Mouse (Mus musculus) kidney, postnatal 4 days (tissue): ENCODE data around the gene Prkn.
A peak's percentile ranks its signal among the peaks of the same experiment; 100 is the strongest.

Experiments used
- DNase-seq, 2 experiments: peaks; one replicate each; pipeline ENCODE4 v3.0.0; 2021; ENCODE audit warnings: mixed read lengths in 2 of 2

Gene Prkn

GRCm38 (mm10) chr17:11664610-11665345, 824.6 kb downstream of the Prkn start:
- no peak for DNase-seq

DNA sequence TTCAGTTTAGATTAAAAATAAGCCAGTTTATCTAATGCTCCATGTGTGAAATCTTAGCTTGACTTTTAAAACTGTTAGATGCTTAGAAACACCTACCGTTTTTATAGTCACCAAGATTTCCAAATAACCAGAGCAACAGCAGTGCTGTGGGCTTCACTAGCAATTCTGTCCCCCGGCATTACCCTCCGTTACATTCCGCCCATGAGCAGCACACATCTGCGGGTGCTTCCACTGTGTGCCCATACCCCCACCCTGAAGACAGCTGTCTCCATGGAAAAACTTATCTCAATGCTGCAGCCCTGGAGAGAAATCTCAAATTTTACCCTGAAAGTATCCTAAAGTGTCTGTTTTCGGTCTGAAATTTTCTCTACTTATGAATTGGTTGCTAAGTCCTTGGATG, 839.5 kb downstream of the Prkn start:
- no peak for DNase-seq

DNA sequence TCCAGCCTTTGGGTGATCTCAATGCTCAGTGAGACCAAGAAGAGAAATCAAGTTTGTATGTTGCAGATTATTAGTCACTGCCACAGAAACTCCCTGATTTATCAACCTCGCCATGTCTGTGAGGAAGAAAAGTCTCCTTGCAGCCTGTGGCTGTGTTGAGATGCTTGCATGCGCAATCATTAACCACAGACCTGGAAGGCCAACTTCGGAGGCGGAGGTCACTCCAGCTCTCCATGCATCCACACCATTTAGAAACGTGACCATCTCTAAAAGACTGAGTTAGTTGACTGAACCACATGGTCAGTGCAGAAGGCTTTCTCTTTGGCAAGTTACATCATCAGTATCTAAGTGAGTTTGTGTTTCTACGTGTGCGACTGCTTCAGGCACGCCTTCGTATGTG, 840.3 kb downstream of the Prkn start:
- DNase-seq: peak; percentile 11 to 20

- DNase-seq: no peak
Measured at GRCm38 (mm10) chr17:11681825-11682372, 841.7 kb downstream of the Prkn start.

- DNase-seq: no peak
Measured at GRCm38 (mm10) chr17:11705005-11705404, 864.8 kb downstream of the Prkn start.

DNA sequence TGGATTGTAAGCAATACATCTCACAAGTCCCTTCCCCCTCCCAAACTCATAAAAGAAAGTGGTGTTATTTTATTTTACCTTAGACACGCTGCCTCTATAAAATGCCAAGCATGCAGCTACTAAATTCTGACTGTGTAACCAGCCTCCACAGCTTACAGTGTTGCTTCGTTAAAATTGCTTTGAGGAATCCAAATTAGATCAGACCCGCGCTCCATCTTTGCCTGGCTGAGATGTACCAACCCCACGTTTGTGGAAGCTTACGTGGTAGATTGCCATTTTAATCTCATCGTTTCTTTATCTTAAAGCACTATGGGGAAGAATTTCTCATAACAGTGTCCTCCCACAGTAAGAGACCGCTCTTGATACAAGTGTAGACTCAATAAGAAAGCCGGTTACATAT, 865.6 kb downstream of the Prkn start:
- no peak for DNase-seq

DNA sequence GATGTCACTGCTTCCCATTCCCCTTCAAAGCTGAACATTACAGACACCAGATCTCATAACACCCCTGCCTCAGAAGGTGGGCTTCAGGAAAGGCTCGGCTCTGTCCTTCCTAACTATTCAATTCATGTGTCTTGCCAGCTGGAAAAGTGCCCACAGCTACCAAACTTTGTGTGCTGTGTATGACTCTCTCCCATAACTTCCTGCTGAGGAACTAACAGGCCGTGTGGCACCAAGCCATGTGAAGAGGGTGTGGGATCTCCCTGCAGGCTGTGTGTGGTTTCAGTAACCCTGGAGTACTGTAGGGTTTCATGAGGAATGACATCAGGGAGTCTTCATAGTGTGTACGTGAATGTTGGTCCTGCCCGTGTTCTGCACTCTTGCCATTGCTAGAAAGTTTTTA, 871.9 kb downstream of the Prkn start:
- peak in 1 of 2 experiments; percentile 4 for DNase-seq

DNA sequence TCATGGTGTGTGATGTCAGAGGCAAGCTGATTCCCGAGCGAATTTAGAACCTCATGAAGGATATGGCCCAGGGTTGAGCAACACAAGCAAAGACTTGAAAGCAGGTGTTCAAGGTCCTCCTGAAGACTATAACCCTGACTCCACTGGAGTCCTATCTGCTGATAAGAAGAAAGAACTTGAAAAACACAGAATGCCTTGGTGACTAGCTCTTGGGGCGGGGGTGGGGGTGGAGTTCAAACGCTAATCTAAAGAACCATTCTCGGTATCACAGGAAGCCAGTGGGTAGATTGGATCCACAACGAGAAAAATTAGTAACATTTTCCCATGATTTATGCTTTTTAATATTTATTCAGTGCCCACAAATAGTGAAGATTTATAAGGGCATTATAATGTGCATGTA, 879.6 kb downstream of the Prkn start:
- no peak for DNase-seq

- DNase-seq: no peak
Measured at GRCm38 (mm10) chr17:11721906-11722305, 881.7 kb downstream of the Prkn start.

GRCm38 (mm10) chr17:11722478-11722877, 882.3 kb downstream of the Prkn start:
- DNase-seq: no peak

- DNase-seq: no peak
Measured at GRCm38 (mm10) chr17:11724135-11724534, 884.0 kb downstream of the Prkn start.

GRCm38 (mm10) chr17:11727101-11727500, 886.9 kb downstream of the Prkn start:
- DNase-seq: peak in 1 of 2 experiments; percentile 18

DNA sequence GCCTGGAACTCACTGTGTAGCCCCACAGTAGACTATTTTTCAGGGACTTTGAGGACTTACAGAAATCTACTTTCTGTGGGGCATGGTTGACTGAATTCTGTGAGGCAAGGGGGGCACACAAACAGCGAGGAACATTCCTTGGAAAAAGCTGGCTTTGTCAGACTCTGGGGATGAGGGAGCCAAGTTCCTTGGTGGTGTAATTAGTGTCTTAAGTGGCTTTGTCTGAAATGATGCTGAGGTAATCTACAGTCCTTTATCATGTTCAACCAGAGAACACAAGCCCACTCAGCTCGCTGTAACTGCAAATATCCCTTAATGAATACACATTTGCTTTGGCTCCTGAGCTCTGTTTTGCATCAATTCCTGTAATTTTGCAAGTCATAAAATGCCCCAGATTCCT, 888.1 kb downstream of the Prkn start:
- no peak for DNase-seq

- DNase-seq: no peak
Measured at GRCm38 (mm10) chr17:11730656-11731594, 890.7 kb downstream of the Prkn start.

DNA sequence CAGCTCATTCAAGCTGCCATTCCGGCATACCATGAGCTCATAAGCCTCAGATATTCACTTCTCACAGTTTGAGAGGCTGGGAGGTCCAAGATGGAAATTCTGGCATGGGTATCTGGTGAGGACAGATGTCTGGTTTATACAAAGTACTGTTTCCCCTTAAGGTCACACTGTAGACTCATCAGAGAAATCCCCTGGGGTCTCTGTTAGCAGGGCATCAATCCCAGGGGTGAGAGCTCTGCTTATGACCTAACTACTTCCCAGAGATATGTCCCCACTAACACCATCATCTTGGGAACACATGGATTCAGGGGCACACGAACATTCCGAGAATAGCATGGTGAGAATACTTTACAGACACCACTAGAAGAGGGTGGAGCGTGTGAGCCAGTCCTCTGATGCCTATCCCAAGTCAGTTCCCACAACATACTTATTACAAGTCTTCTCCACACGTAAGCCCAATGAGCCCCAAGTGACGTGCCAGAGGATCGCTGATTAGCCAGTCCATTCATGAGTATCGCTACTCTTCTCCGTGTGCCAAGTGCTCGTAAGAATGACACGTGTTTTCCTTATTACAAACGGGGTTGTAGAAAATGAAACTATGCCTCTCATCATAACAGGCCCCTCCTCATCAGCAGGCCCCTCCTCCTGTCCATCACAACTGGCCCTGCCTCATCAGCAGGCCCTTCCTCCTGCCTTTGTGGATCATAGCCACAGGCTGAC, 895.1 kb downstream of the Prkn start:
- no peak for DNase-seq

DNA sequence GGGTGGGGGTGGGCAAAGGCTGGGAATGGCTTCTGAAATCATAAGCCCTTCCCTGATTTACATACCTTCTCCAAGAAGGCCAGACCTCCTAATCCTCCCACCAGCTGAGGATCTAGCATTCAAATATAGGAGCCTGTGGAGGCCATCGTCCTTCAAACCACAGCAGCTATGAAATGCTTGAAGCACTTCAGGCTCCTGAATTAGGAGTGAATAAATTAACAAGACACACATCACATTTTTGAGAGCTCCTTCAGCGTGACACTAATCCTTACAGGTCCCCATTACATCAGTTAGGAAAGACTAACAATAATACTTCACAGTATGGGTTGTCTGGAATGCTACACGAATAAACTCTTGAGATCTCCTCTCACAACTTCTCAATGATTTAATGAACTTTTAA, 896.3 kb downstream of the Prkn start:
- no peak for DNase-seq

DNA sequence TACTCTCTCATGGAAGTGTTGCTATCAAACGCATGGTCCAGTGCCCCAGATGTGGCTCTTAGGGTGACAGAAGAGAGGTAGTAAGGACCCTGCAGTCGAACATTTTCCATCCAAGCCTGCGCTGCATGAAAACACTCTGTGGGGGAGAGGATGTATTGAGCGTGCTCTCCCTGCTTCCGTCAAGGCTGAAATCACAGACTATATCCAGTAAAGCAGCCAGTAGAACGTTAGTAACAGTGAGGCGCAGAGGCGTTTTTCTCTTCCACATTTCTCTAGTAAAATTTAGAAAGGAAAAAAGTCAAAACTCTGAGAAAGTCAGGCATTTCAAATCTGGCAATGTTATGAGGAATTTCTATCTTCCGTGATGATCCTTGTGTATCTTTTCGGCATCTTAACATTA, 897.7 kb downstream of the Prkn start:
- DNase-seq: no peak

DNA sequence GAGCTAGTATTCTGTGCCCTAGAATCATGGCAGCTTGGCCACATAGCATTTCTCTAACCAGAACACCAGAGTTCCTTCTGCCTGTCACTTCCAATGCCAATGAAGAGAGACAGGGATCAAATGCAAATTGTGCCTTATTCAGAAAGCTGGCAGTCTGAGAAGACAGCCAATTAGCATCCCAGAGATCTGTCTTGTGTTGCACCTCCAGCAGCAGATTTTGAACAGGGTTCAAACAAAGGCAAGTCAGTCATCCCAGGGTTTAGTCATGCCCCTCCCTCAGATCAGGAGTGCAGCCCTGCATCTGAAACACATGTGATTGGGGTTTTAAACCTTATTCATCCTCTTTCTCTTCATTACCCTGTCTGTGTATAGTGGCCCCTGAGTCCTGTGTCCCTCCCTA, 900.5 kb downstream of the Prkn start:
- no peak for DNase-seq

- DNase-seq: no peak
Measured at GRCm38 (mm10) chr17:11741161-11741560, 901.0 kb downstream of the Prkn start.

DNA sequence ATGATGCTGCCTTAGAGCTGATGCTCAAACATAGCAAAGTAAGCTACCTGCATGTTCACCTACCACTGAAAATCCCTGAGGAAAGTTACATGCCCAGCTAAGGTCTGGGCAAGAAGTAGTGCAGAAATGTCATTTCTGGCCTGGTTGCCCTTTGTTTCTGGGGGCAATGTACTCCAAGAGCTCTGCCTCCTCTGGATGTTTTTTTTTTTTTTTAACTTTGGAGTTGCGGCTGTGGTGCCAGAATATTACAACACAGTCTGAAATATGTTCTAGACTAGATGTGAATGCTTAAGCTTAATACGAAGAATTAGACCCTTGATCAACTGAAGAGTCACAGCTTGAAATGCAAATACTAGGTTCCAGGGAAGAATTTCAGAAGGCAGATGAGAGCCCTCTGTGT, 911.1 kb downstream of the Prkn start:
- no peak for DNase-seq

- DNase-seq: peak in 1 of 2 experiments; percentile 47
Measured at GRCm38 (mm10) chr17:11752686-11753085, 912.5 kb downstream of the Prkn start.

DNA sequence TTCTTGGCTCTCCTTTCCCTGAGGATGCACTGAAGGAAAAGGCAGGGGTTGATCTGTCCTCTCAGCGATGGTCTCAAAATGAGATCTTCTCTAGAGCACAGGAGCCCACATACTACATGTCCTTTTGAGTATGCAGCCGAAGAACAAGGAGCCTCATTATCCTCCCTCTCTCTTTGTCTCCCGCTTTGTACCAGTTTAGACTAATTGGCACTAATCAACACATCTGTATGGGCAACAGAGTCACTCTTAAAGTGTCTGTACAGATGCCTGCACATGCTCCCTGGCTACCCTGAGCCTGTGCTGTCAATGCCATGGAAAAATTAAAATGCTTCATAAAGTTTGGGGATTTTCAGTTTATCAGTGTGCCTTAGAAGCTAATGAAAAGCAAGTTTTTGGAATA, 924.9 kb downstream of the Prkn start:
- DNase-seq: no peak

- DNase-seq: no peak
Measured at GRCm38 (mm10) chr17:11765581-11765980, 925.4 kb downstream of the Prkn start.
